Comparison of ENCODE assay signal across 12 mouse cellular contexts in genomic region chr2:31124694-31125093, GRCm38 (mm10). TPM values are rescaled to one million over a fixed set of nuclear protein-coding genes. Genes with fewer than 3 reads are reported as not detected.
DNase-seq lines count a peak whose midpoint lies in the region; ATAC-seq and TF ChIP-seq lines count a peak whose summit lies in the region.
"Had no signal": no experiment of that assay in that cellular context is flagged by ENCODE, and none has a peak within 500 bp of the region (broad histone marks: within the 10 kb centered on the region; RNA-seq: fewer than 3 reads in every experiment).

No protein-coding gene starts in this region.

- TF ChIP-seq POLR2A in small intestine, adult 2 months (IDR thresholded peaks at IDR 0.05; ENCODE audit: low read depth, low read length), result no peak

- DNase-seq in heart, postnatal 25 days (ENCODE audit: low spot score), result no peak
- no peak for DNase-seq in lung, postnatal 4 days
- DNase-seq in thymus, adult 18-20 months, result no peak
- no peak for DNase-seq in hindbrain, embryonic 14.5 days (ENCODE audit: low spot score)
- DNase-seq: adrenal gland, postnatal 36 days; forebrain, postnatal 0 days; kidney, adult 8-10 months had no signal

- intact Hi-C loops in heart, postnatal 25 days (cut with DNase I), result no loop called here

- H3K4me3 ChIP-seq in heart, embryonic 12.5 days, result no peak overlapping the region
- H3K4me3 ChIP-seq in lung, embryonic 16.5 days (ENCODE audit: low read length), result no peak overlapping the region
- no peak overlapping the region for H3K4me3 ChIP-seq in heart, embryonic 15.5 days
- no peak overlapping the region for H3K4me3 ChIP-seq in small intestine, adult 2 months (ENCODE audit: low read depth, low read length)
- H3K4me3 ChIP-seq in hindbrain, embryonic 14.5 days (replicated peaks; ENCODE audit: low read length), result no peak overlapping the region

- TF ChIP-seq CTCF in small intestine, adult 2 months (IDR thresholded peaks at IDR 0.05; ENCODE audit: extremely low read depth, insufficient read length, insufficient replicate concordance, low read depth, low read length), result no peak

- no peak overlapping the region for H3K4me2 ChIP-seq in heart, embryonic 12.5 days
- H3K4me2 ChIP-seq in lung, embryonic 16.5 days (ENCODE audit: low read depth, low read length), result no peak overlapping the region
- peak overlapping the region; percentile 5; the same call in 1 of the 2 replicates for H3K4me2 ChIP-seq in heart, embryonic 15.5 days
- no peak overlapping the region for H3K4me2 ChIP-seq in hindbrain, embryonic 14.5 days (replicated peaks)

- no peak for ATAC-seq in heart, embryonic 12.5 days (ENCODE audit: insufficient number of reproducible peaks, low FRiP score)
- peak; percentile 73 for ATAC-seq in lung, embryonic 16.5 days (ENCODE audit: low read depth)
- ATAC-seq in heart, embryonic 15.5 days (replicated peaks; ENCODE audit: insufficient number of reproducible peaks, insufficient read depth, low FRiP score, low read depth), result peak; percentile 58
- no peak for ATAC-seq in hindbrain, embryonic 14.5 days (ENCODE audit: low FRiP score)
- ATAC-seq: forebrain, postnatal 0 days had no signal

- 0 out of 2 replicates have a peak, but pooled peaks cover 6% of the 10 kb centered on the region for H3K36me3 ChIP-seq in heart, embryonic 12.5 days
- H3K36me3 ChIP-seq in lung, embryonic 16.5 days (ENCODE audit: control insufficient read depth, insufficient read depth, low read length), result no peaks in the 10 kb centered on the region
- no peaks in the 10 kb centered on the region for H3K36me3 ChIP-seq in heart, embryonic 15.5 days
- H3K36me3 ChIP-seq in small intestine, adult 2 months (ENCODE audit: control insufficient read depth, insufficient read depth, low read length), result no peaks in the 10 kb centered on the region
- H3K36me3 ChIP-seq in hindbrain, embryonic 14.5 days (replicated peaks; ENCODE audit: control insufficient read depth, insufficient read depth), result no peaks in the 10 kb centered on the region

- H3K27me3 ChIP-seq in heart, embryonic 12.5 days (replicated peaks), result no peaks in the 10 kb centered on the region
- H3K27me3 ChIP-seq in lung, embryonic 16.5 days (ENCODE audit: control insufficient read depth, insufficient read depth, low read depth, low read length), result no peaks in the 10 kb centered on the region
- no peaks in the 10 kb centered on the region for H3K27me3 ChIP-seq in heart, embryonic 15.5 days
- H3K27me3 ChIP-seq in small intestine, adult 2 months (ENCODE audit: control insufficient read depth, insufficient read depth, low read length), result no peaks in the 10 kb centered on the region
- H3K27me3 ChIP-seq in hindbrain, embryonic 14.5 days (ENCODE audit: control insufficient read depth, insufficient read depth, low read length), result no peaks in the 10 kb centered on the region
- H3K27me3 ChIP-seq: CH12.LX had no signal

- 45% methylated on average over 2 of the region's 2 CpGs for WGBS in heart, embryonic 12.5 days
- 30% methylated on average over 2 of the region's 2 CpGs for WGBS in lung, embryonic 16.5 days
- 34% methylated on average over 2 of the region's 2 CpGs for WGBS in heart, embryonic 15.5 days
- WGBS in small intestine, adult 2 months, result 23% methylated on average over 2 of the region's 2 CpGs
- WGBS in hindbrain, embryonic 14.5 days, result 75% methylated on average over 2 of the region's 2 CpGs

- peaks cover 73% of the 10 kb centered on the region for H3K4me1 ChIP-seq in heart, embryonic 12.5 days (replicated peaks)
- H3K4me1 ChIP-seq in lung, embryonic 16.5 days (replicated peaks; ENCODE audit: control insufficient read depth, insufficient read depth, low read length), result peaks cover 17% of the 10 kb centered on the region
- H3K4me1 ChIP-seq in heart, embryonic 15.5 days (replicated peaks), result peaks cover 55% of the 10 kb centered on the region
- peaks cover 5% of the 10 kb centered on the region for H3K4me1 ChIP-seq in small intestine, adult 2 months (ENCODE audit: control insufficient read depth, insufficient read depth, insufficient read length, low read length)
- H3K4me1 ChIP-seq in hindbrain, embryonic 14.5 days (replicated peaks; ENCODE audit: control insufficient read depth, insufficient read depth, low read length), result 0 out of 2 replicates have a peak, but pooled peaks cover 4% of the 10 kb centered on the region

- H3K9ac ChIP-seq in heart, embryonic 12.5 days, result 0 out of 2 replicates have a peak overlapping the region, but pooled peaks have one; percentile 4
- no peak overlapping the region for H3K9ac ChIP-seq in lung, embryonic 16.5 days (ENCODE audit: low read length)
- H3K9ac ChIP-seq in heart, embryonic 15.5 days, result no peak overlapping the region
- no peak overlapping the region for H3K9ac ChIP-seq in hindbrain, embryonic 14.5 days
- H3K9ac ChIP-seq: forebrain, postnatal 0 days had no signal

- H3K27ac ChIP-seq in heart, embryonic 12.5 days (ENCODE audit: poor library complexity, severe bottlenecking), result peak overlapping the region; percentile 74
- peak overlapping the region; percentile 69 for H3K27ac ChIP-seq in lung, embryonic 16.5 days (ENCODE audit: low read length)
- peak overlapping the region; percentile 81 for H3K27ac ChIP-seq in heart, embryonic 15.5 days
- peak overlapping the region; percentile 47 for H3K27ac ChIP-seq in small intestine, adult 2 months (ENCODE audit: insufficient read depth, low read depth, low read length)
- no peak overlapping the region for H3K27ac ChIP-seq in hindbrain, embryonic 14.5 days

- no peaks in the 10 kb centered on the region for H3K9me3 ChIP-seq in heart, embryonic 12.5 days (replicated peaks)
- no peaks in the 10 kb centered on the region for H3K9me3 ChIP-seq in lung, embryonic 16.5 days (ENCODE audit: control insufficient read depth, low read length)
- no peaks in the 10 kb centered on the region for H3K9me3 ChIP-seq in heart, embryonic 15.5 days (replicated peaks)
- no peaks in the 10 kb centered on the region for H3K9me3 ChIP-seq in hindbrain, embryonic 14.5 days (ENCODE audit: control insufficient read depth, low read length)

RNA-seq across cellular contexts. Expression of gene Fnbp1, which starts 17.1 kb away (rescaled TPM):
- polyA plus RNA-seq in heart, embryonic 12.5 days (2016; fragmentation: Nextera tagmentation; extraction: Ambion mirVana), result 21.4 and 23.8 TPM in 2 replicates
- 10 to 100 TPM; 50.0 to 53.4 TPM for total RNA-seq in heart, postnatal 25 days (2021)
- polyA plus RNA-seq in lung, embryonic 16.5 days (2015; fragmentation: Nextera tagmentation; extraction: Ambion mirVana), result 15.6 and 18.1 TPM in 2 replicates
- polyA plus RNA-seq in heart, embryonic 15.5 days (2015; fragmentation: Nextera tagmentation; extraction: Ambion mirVana), result 16.0 and 21.8 TPM in 2 replicates
- 20.3 and 28.6 TPM in 2 replicates for polyA plus RNA-seq in small intestine, adult 2 months (2012; rRNA removed)
- polyA plus RNA-seq in hindbrain, embryonic 14.5 days (2014; fragmentation: Nextera tagmentation; extraction: Ambion mirVana), result 28.9 and 29.1 TPM in 2 replicates

RNA-seq across cellular contexts. Expression of gene Gpr107, which starts 27.4 kb away (rescaled TPM):
- 37.4 and 40.4 TPM in 2 replicates for polyA plus RNA-seq in heart, embryonic 12.5 days (2016; fragmentation: Nextera tagmentation; extraction: Ambion mirVana)
- 10 to 100 TPM; 33.1 to 35.1 TPM for total RNA-seq in heart, postnatal 25 days (2021)
- polyA plus RNA-seq in lung, embryonic 16.5 days (2015; fragmentation: Nextera tagmentation; extraction: Ambion mirVana), result 32.2 and 34.3 TPM in 2 replicates
- polyA plus RNA-seq in heart, embryonic 15.5 days (2015; fragmentation: Nextera tagmentation; extraction: Ambion mirVana), result 26.4 and 31.0 TPM in 2 replicates
- 14.8 and 30.5 TPM in 2 replicates for polyA plus RNA-seq in small intestine, adult 2 months (2012; rRNA removed)
- 25.1 and 26.1 TPM in 2 replicates for polyA plus RNA-seq in hindbrain, embryonic 14.5 days (2014; fragmentation: Nextera tagmentation; extraction: Ambion mirVana)

Comparison
In these comparisons a context has a peak if more than half of its experiments do, and no peak if none do; other contexts are left out.
1. ATAC-seq: peak in lung, embryonic 16.5 days (single experiment) and heart, embryonic 15.5 days (single experiment); none in heart, embryonic 12.5 days (single experiment) and hindbrain, embryonic 14.5 days (single experiment).